Mouse (Mus musculus) forebrain, embryonic 10.5 days (tissue): Measurements from ENCODE around the gene Gm19345. TPM values are rescaled to one million over a fixed set of nuclear protein-coding genes. Genes with fewer than 3 reads are reported as not detected.

Experiments used
- DNase-seq: peaks from one replicate; pipeline ENCODE4 v3.0.0-alpha.2; 2017; ENCODE audit warnings: low spot score; ENCODE audit errors: extremely low spot score
- H3K27ac ChIP-seq: fragments of 300-500 bp; sonication (generic); 2 replicates; pipeline ENCODE4 v1.5.1; 2016; ENCODE audit warnings: mild to moderate bottlenecking
- H3K27me3 ChIP-seq: fragments of 300-500 bp; sonication (generic); 2 replicates; pipeline ENCODE4 v1.6.1; 2016; ENCODE audit warnings: mild to moderate bottlenecking; ENCODE audit not compliant: poor library complexity, severe bottlenecking
- H3K36me3 ChIP-seq: fragments of 300-500 bp; sonication (generic); replicated peaks from 2 replicates; pipeline ENCODE4 v1.6.1; 2016; ENCODE audit warnings: mild to moderate bottlenecking, moderate library complexity
- H3K4me1 ChIP-seq: fragments of 300-500 bp; sonication (generic); 2 replicates; pipeline ENCODE4 v1.6.1; 2016
- H3K4me3 ChIP-seq: fragments of 300-500 bp; sonication (generic); 2 replicates; pipeline ENCODE4 v1.5.1; 2016; ENCODE audit warnings: mild to moderate bottlenecking, moderate library complexity
- H3K9me3 ChIP-seq: fragments of 300-500 bp; sonication (generic); 2 replicates; pipeline ENCODE4 v1.6.1; 2016; ENCODE audit warnings: mild to moderate bottlenecking, moderate library complexity
- WGBS: fragments of 180-500 bp; shearing (Covaris S2); methylation state at CpG from one replicate; pipeline ENCODE4 v1.1.7; 2016; 5-methylcytosine and 5-hydroxymethylcytosine counted together
- polyA plus RNA-seq: library from polyadenylated mRNA; unstranded; fragments of >200 nt; fragmentation: Nextera tagmentation; extraction: Ambion mirVana; gene quantifications from 2 replicates; pipeline ENCODE4 v1.2.1, GENCODE M21; 2016

The Gm19345 gene
- polyA plus RNA-seq, 1 experiment from 2014 or later, result not detected

GRCm38 (mm10) chr7:19818875-19819274 is 32.9 kb upstream of the Gm19345 start:
- H3K9me3 ChIP-seq, result peaks cover 8% of the 10 kb centered on the region; the same call in 1 of the 2 replicates
- H3K4me3 ChIP-seq, result no peak overlapping the region
- peaks cover 100% of the 10 kb centered on the region for H3K27me3 ChIP-seq
- peaks cover 46% of the 10 kb centered on the region for H3K4me1 ChIP-seq
- no peak overlapping the region for H3K27ac ChIP-seq
- WGBS, result 89% methylated on average over 7 of the region's 7 CpGs
- no peak for DNase-seq
- H3K36me3 ChIP-seq, result no peaks in the 10 kb centered on the region

GRCm38 (mm10) chr7:19820347-19821048 is 31.3 kb upstream of the Gm19345 start:
- Histone ChIP-seq H3K27me3 (peaks cover 97% of the 10 kb centered on the region), H3K36me3 (no peaks in the 10 kb centered on the region), H3K9me3 (peaks cover 8% of the 10 kb centered on the region; the same call in 1 of the 2 replicates), H3K4me3 (no peak overlapping the region), H3K4me1 (peaks cover 51% of the 10 kb centered on the region), H3K27ac (no peak overlapping the region)
- WGBS, result 75% methylated on average over 3 of the region's 3 CpGs
- DNase-seq, result no peak

GRCm38 (mm10) chr7:19821633-19822032 is 30.2 kb upstream of the Gm19345 start:
- Histone ChIP-seq H3K36me3 (no peaks in the 10 kb centered on the region), H3K27ac (no peak overlapping the region), H3K9me3 (peaks cover 6% of the 10 kb centered on the region; the same call in 1 of the 2 replicates), H3K4me3 (no peak overlapping the region), H3K4me1 (peaks cover 40% of the 10 kb centered on the region), H3K27me3 (peaks cover 85% of the 10 kb centered on the region)
- WGBS, result 51% methylated on average over 7 of the region's 7 CpGs
- DNase-seq, result no peak

- Histone ChIP-seq H3K4me3 (peak overlapping the region; percentile 54), H3K4me1 (peaks cover 38% of the 10 kb centered on the region), H3K9me3 (peaks cover 6% of the 10 kb centered on the region; the same call in 1 of the 2 replicates), H3K27ac (peak overlapping the region; percentile 74), H3K36me3 (no peaks in the 10 kb centered on the region), H3K27me3 (peaks cover 80% of the 10 kb centered on the region)
- 5% methylated on average over 20 of the region's 20 CpGs for WGBS
- no peak for DNase-seq
Measured at GRCm38 (mm10) chr7:19822193-19822592, 29.6 kb upstream of the Gm19345 start.

- H3K4me3 ChIP-seq, result peak within 1 kb of the TSS; percentile 54
- 2% methylated on average over 41 of the region's 42 CpGs for WGBS
- H3K9me3 ChIP-seq, result peaks cover 6% of the 10 kb centered on the region; the same call in 1 of the 2 replicates
- H3K27me3 ChIP-seq, result peaks cover 75% of the 10 kb centered on the region
- peak within 1 kb of the TSS; percentile 74 for H3K27ac ChIP-seq
- DNase-seq, result no peak
- H3K4me1 ChIP-seq, result peaks cover 34% of the 10 kb centered on the region
- H3K36me3 ChIP-seq, result no peaks in the 10 kb centered on the region
Measured at GRCm38 (mm10) chr7:19822604-19823058, 29.2 kb upstream of the Gm19345 start, which contains the start of gene Bcl3. Gene Bcl3 (minus strand): TSS chr7:19822770.

- peaks cover 31% of the 10 kb centered on the region for H3K4me1 ChIP-seq
- DNase-seq, result no peak
- peaks cover 6% of the 10 kb centered on the region; the same call in 1 of the 2 replicates for H3K9me3 ChIP-seq
- peak overlapping the region; percentile 30 for H3K4me3 ChIP-seq
- peaks cover 66% of the 10 kb centered on the region for H3K27me3 ChIP-seq
- H3K27ac ChIP-seq, result peak overlapping the region; percentile 73
- WGBS, result 17% methylated on average over 16 of the region's 16 CpGs
- H3K36me3 ChIP-seq, result no peaks in the 10 kb centered on the region
Measured at GRCm38 (mm10) chr7:19823256-19824181, 28.3 kb upstream of the Gm19345 start.

- peak; percentile 70 for DNase-seq
- whole genome bisulfite sequencing, result 25% methylated on average over 26 of the region's 26 CpGs
- H3K36me3 ChIP-seq, result no peaks in the 10 kb centered on the region
- H3K27ac ChIP-seq, result peak overlapping the region; percentile 73
- peaks cover 58% of the 10 kb centered on the region for H3K27me3 ChIP-seq
- peak overlapping the region; percentile 30 for H3K4me3 ChIP-seq
- peaks cover 31% of the 10 kb centered on the region for H3K4me1 ChIP-seq
- H3K9me3 ChIP-seq, result peaks cover 6% of the 10 kb centered on the region; the same call in 1 of the 2 replicates
Measured at GRCm38 (mm10) chr7:19824182-19824973, 27.4 kb upstream of the Gm19345 start.

- no peak overlapping the region for H3K4me3 ChIP-seq
- peaks cover 41% of the 10 kb centered on the region for H3K4me1 ChIP-seq
- no peaks in the 10 kb centered on the region for H3K36me3 ChIP-seq
- peaks cover 34% of the 10 kb centered on the region for H3K27me3 ChIP-seq
- H3K9me3 ChIP-seq, result 0 out of 2 replicates have a peak, but pooled peaks cover 3% of the 10 kb centered on the region
- no peak for DNase-seq
- 42% methylated on average over 6 of the region's 6 CpGs for WGBS
- H3K27ac ChIP-seq, result no peak overlapping the region
Measured at GRCm38 (mm10) chr7:19826756-19827155, 25.0 kb upstream of the Gm19345 start.

- WGBS, result 83% methylated on average over 3 of the region's 3 CpGs
- H3K27ac ChIP-seq, result no peak overlapping the region
- H3K36me3 ChIP-seq, result no peaks in the 10 kb centered on the region
- DNase-seq, result no peak
- H3K4me3 ChIP-seq, result no peak overlapping the region
- H3K4me1 ChIP-seq, result peaks cover 18% of the 10 kb centered on the region
- H3K9me3 ChIP-seq, result no peaks in the 10 kb centered on the region
- peaks cover 5% of the 10 kb centered on the region for H3K27me3 ChIP-seq
Measured at GRCm38 (mm10) chr7:19829694-19830093, 22.1 kb upstream of the Gm19345 start.

- no peak overlapping the region for H3K4me3 ChIP-seq
- no peaks in the 10 kb centered on the region; the same call in 1 of the 2 replicates for H3K27me3 ChIP-seq
- 38% methylated on average over 13 of the region's 13 CpGs for WGBS
Measured at GRCm38 (mm10) chr7:19830682-19831156, 21.1 kb upstream of the Gm19345 start.

GRCm38 (mm10) chr7:19831837-19832236 is 20.0 kb upstream of the Gm19345 start:
- peaks cover 14% of the 10 kb centered on the region for H3K4me1 ChIP-seq
- no peaks in the 10 kb centered on the region; the same call in 1 of the 2 replicates for H3K27me3 ChIP-seq
- H3K9me3 ChIP-seq, result no peaks in the 10 kb centered on the region
- no peaks in the 10 kb centered on the region for H3K36me3 ChIP-seq
- no peak for DNase-seq
- WGBS, result 71% methylated on average over 9 of the region's 9 CpGs
- no peak overlapping the region for H3K4me3 ChIP-seq
- no peak overlapping the region for H3K27ac ChIP-seq

More at GRCm38 (mm10) chr7:19830682-19831156, 21.1 kb upstream of the Gm19345 start:
- no peak overlapping the region for H3K27ac ChIP-seq
- H3K4me1 ChIP-seq, result peaks cover 17% of the 10 kb centered on the region
- H3K9me3 ChIP-seq, result no peaks in the 10 kb centered on the region
- DNase-seq, result no peak
- no peaks in the 10 kb centered on the region for H3K36me3 ChIP-seq

- no peaks in the 10 kb centered on the region for H3K36me3 ChIP-seq
- WGBS, result 63% methylated on average over 3 of the region's 3 CpGs
- H3K4me3 ChIP-seq, result no peak overlapping the region
- peaks cover 13% of the 10 kb centered on the region for H3K4me1 ChIP-seq
- 0 out of 2 replicates have a peak, but pooled peaks cover 3% of the 10 kb centered on the region for H3K9me3 ChIP-seq
- no peak overlapping the region for H3K27ac ChIP-seq
- no peaks in the 10 kb centered on the region; the same call in 1 of the 2 replicates for H3K27me3 ChIP-seq
- no peak for DNase-seq
Measured at GRCm38 (mm10) chr7:19834055-19834454, 17.7 kb upstream of the Gm19345 start.
